ENCODE assay signal across 9 mouse cellular contexts in the genomic region with DNA sequence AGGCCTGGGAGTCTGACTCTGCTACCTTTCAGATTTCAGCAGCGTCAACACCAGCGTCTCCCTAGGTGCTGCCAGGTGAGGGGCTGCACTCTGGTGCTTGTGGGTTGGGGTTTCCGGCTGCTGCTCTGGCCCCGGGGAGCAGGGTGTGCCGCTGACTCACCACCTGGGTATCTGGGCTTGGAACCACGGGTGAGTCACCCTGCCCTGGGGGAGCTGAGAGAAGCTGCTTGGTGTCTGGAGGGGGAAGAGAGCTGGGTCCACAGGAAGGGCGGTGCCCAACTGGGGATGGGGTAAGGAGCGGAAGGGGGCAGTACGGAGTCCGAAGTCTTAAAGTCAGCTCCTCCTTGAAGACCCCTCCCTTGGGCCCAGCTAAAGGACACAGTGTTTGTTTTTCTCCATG. TPM values are rescaled to one million over a fixed set of nuclear protein-coding genes. Genes with fewer than 3 reads are reported as not detected.
DNase-seq lines count a peak whose midpoint lies in the region; ATAC-seq and TF ChIP-seq lines count a peak whose summit lies in the region.
"Had no signal": no experiment of that assay in that cellular context is flagged by ENCODE, and none has a peak within 500 bp of the region (broad histone marks: within the 10 kb centered on the region; RNA-seq: fewer than 3 reads in every experiment).

No protein-coding gene starts in this region.

- peak overlapping the region; percentile 81 for H3K27ac ChIP-seq in heart, adult 2 months

- peak; percentile 10; the same call in 1 of the 2 replicates for TF ChIP-seq CTCF in heart, adult 2 months (IDR thresholded peaks at IDR 0.05)

- peak; percentile 84 for ATAC-seq in monocyte, adult 5-6 weeks (replicated peaks; ENCODE audit: insufficient number of reproducible peaks, low FRiP score, low TSS enrichment, poor library complexity, severe bottlenecking)

- TF ChIP-seq POLR2A in heart, adult 2 months (IDR thresholded peaks at IDR 0.05; ENCODE audit: insufficient read depth, low read depth, low read length), result no peak

- DNase-seq in CD4-positive, CD25-positive, alpha-beta regulatory T cell, adult 2 months (ENCODE audit: low read depth, low spot score), result peak; percentile 88
- DNase-seq in adipocyte (ENCODE audit: low spot score), result peak; percentile 63
- DNase-seq in heart, adult 2 months, result peak; percentile 80 to 89
- peak; percentile 42 for DNase-seq in kidney, postnatal 14 days
- DNase-seq in thymus, postnatal 4 days, result peak; percentile 82
- no peak for DNase-seq in layer of hippocampus, adult 9-10 months (ENCODE audit: low spot score)
- no peak for DNase-seq in left cerebral cortex, postnatal 4 days

- H3K4me3 ChIP-seq in heart, adult 2 months, result no peak overlapping the region

- no peaks in the 10 kb centered on the region for H3K79me2 ChIP-seq in heart, adult 2 months (replicated peaks; ENCODE audit: control insufficient read depth, insufficient read depth, low read length)

- WGBS in heart, adult 2 months, result 30% methylated on average over 10 of the region's 10 CpGs

- H3K36me3 ChIP-seq in heart, adult 2 months (ENCODE audit: control insufficient read depth, insufficient read depth, low read length), result no peaks in the 10 kb centered on the region

- peaks cover 11% of the 10 kb centered on the region for H3K4me1 ChIP-seq in heart, adult 2 months (ENCODE audit: control insufficient read depth, insufficient read depth, low read length)

- intact Hi-C loops in heart, adult 2 months (cut with DNase I), result loop anchor here (5.0 kb wide), 2 partner anchors 65 to 95 kb away; partner anchors contain the start of genes S100a7a and Snapin
- intact Hi-C loops in left cerebral cortex, postnatal 4 days (cut with DNase I), result loop anchor here (5.0 kb wide), 1 partner anchor 65 kb away; the partner anchor contains the start of gene S100a7a

- H3K9ac ChIP-seq in heart, adult 2 months (ENCODE audit: low read depth, low read length), result no peak overlapping the region

- TF ChIP-seq EP300 in heart, adult 2 months (IDR thresholded peaks at IDR 0.05; ENCODE audit: insufficient read depth, low read depth, low read length), result 0 out of 2 replicates have a peak, but pooled peaks have one; percentile 9

- H3K27me3 ChIP-seq in heart, adult 2 months (ENCODE audit: control insufficient read depth, insufficient read depth, low read length), result no peaks in the 10 kb centered on the region

RNA-seq across cellular contexts. Expression of gene S100a2, which starts 3.1 kb away (rescaled TPM):
- total RNA-seq in heart, adult 2 months (2021), result not detected
- not detected in 2 replicates for polyA plus RNA-seq in heart, adult 2 months (2012; rRNA removed)
- not detected in 3 replicates for total RNA-seq in monocyte, adult 5-6 weeks (2017)
- not detected for total RNA-seq in left cerebral cortex, postnatal 4 days (2021)
- polyA plus RNA-seq: frontal cortex, adult 2 months had no signal

RNA-seq across cellular contexts. Expression of gene Gm42674, which starts 14.8 kb away (rescaled TPM):
- not detected for total RNA-seq in heart, adult 2 months (2021)
- not detected in 2 replicates for polyA plus RNA-seq in heart, adult 2 months (2012; rRNA removed)
- not detected in 3 replicates for total RNA-seq in monocyte, adult 5-6 weeks (2017)
- total RNA-seq in left cerebral cortex, postnatal 4 days (2021), result not detected
- polyA plus RNA-seq: frontal cortex, adult 2 months had no signal

RNA-seq across cellular contexts. Expression of gene S100a4, which starts 16.7 kb away (rescaled TPM):
- 10 to 100 TPM in 1 of 2 experiments, 1 to 10 TPM in 1; 9.9 to 11.4 TPM for total RNA-seq in heart, adult 2 months (2021)
- 20.4 and 26.3 TPM in 2 replicates for polyA plus RNA-seq in heart, adult 2 months (2012; rRNA removed)
- 562 to 1,115 TPM (median 1,082 TPM) in 3 replicates for total RNA-seq in monocyte, adult 5-6 weeks (2017)
- 1 to 10 TPM; 3.3 to 6.2 TPM for total RNA-seq in left cerebral cortex, postnatal 4 days (2021)

RNA-seq across cellular contexts. Expression of gene S100a5, which starts 21.4 kb away (rescaled TPM):
- total RNA-seq in heart, adult 2 months (2021), result not detected
- not detected in 2 replicates for polyA plus RNA-seq in heart, adult 2 months (2012; rRNA removed)
- not detected in 3 replicates for total RNA-seq in monocyte, adult 5-6 weeks (2017)
- total RNA-seq in left cerebral cortex, postnatal 4 days (2021), result not detected

RNA-seq across cellular contexts. Expression of gene S100a6, which starts 25.8 kb away (rescaled TPM):
- 10 to 100 TPM; 65.8 to 79.9 TPM for total RNA-seq in heart, adult 2 months (2021)
- polyA plus RNA-seq in heart, adult 2 months (2012; rRNA removed), result 141 and 158 TPM in 2 replicates
- total RNA-seq in monocyte, adult 5-6 weeks (2017), result 318 to 564 TPM (median 521 TPM) in 3 replicates
- total RNA-seq in left cerebral cortex, postnatal 4 days (2021), result 10 to 100 TPM; 13.1 to 20.7 TPM

Comparison
In these comparisons a context has a peak if more than half of its experiments do, and no peak if none do; other contexts are left out.
1. DNase-seq: peak in CD4-positive, CD25-positive, alpha-beta regulatory T cell, adult 2 months (single experiment), adipocyte (single experiment), heart, adult 2 months (2 of 2), kidney, postnatal 14 days (single experiment) and thymus, postnatal 4 days (single experiment); none in layer of hippocampus, adult 9-10 months (single experiment) and left cerebral cortex, postnatal 4 days (single experiment).
2. RNA of gene S100a4, which starts 16.7 kb away (total RNA-seq): 562 to 1,115 TPM in monocyte, adult 5-6 weeks; 9.9 to 11.4 TPM in heart, adult 2 months and 3.3 to 6.2 TPM in left cerebral cortex, postnatal 4 days; every median in the first group is over 10 times any median in the second.